Mouse (Mus musculus) lung, postnatal 25 days (tissue): ENCODE results near the gene Trrap.
"Not testable (repeated sequence)": the region's sequence is repeated elsewhere in the genome, so short reads cannot be mapped to it uniquely, and the experiment has no call there.

Source experiments
- DNase-seq: peaks from one replicate; pipeline ENCODE4 v3.0.0; 2022; ENCODE audit warnings: low spot score

Trrap gene

DNA sequence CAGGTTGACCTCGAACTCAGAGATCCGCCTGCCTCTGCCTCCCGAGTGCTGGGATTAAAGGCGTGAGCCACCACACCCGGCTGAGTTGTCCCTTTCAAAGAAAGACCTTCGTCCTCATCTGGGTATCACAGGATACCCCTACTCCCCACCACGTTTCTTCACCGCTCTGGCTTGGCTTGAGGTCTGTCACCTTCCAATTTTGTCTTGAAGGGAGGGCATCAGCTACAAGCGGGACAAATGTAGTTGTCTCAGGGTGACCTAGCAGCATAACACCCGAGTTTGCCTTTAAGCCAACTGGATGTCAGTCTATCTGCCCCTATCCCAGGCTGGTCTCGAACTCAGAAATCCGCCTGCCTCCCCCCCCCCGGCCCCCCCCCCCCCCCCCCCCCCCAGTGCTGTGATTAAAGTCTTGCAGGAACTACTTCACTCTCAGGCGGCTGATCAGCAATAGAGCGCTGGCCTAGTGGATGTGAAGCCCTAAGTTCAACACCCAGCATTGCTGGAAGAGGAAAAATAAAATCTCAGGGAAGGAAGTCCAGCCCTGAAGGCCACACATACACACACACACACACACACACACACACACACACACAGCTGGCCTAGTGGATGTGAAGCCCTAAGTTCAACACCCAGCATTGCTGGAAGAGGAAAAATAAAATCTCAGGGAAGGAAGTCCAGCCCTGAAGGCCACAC lies at the start of gene Trrap:
Trrap (plus strand) TSS at position 627 of the 693 bp plus-strand sequence.
- DNase-seq: not testable (repeated sequence)

DNA sequence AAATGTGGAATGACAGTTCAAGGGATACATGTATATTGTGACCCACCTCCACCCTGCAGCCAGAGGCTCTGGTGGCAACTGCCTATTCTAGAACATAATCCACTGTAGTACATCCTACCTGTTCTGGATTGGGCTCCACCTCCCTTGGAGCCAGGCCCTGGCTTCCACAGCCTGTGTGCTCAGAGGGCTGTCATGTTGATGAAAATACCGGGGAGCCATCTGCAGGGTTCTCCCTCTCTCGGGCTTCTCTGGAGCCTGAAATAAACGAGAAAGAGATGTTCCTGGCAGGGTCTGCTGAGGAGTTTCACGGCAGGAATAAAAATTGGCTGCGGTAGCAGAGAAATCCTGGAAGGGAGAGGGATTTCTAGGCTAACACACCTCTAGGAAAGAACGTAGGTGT lies 47.8 kb upstream of the Trrap start:
- no peak for DNase-seq

DNA sequence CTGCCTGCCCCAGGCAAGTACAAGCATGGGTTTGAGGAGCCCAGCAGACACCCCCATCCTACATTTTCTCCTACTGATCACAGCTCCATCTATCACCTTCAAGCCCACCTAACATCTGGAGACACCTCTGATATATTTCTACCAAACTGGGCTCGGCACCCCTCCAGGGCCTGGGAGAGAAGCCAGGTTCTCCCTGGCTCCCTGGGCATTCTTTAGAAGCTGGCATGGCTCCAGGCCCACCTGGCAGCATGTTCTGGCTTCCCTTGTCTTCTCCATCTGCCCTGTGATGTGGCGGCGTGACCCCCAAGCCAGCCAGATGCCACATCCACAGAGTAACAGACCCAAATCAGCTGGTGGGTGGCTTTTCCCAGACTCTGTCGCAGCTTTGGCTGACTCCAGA lies 47.3 kb upstream of the Trrap start:
- no peak for DNase-seq

DNA sequence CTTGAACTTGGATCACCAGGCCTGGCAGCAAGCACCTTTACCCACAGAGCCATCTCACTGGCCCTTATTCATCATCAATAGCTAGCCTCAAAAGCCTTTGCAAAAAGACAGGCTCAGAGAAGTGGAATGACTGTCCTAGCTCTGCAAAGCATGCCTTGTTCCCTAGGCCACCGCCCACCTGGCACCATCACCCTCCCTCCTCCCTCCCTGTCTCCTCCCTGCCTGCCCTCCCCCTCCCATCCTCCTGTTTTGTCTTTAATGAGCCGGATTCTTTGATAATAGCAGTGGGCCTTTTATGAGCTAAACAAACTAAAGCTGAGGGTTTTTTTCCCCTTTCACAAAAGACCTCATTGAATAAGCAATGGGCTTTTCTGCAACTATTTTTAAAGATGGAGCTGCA lies 42.6 kb upstream of the Trrap start:
- DNase-seq: no peak

DNA sequence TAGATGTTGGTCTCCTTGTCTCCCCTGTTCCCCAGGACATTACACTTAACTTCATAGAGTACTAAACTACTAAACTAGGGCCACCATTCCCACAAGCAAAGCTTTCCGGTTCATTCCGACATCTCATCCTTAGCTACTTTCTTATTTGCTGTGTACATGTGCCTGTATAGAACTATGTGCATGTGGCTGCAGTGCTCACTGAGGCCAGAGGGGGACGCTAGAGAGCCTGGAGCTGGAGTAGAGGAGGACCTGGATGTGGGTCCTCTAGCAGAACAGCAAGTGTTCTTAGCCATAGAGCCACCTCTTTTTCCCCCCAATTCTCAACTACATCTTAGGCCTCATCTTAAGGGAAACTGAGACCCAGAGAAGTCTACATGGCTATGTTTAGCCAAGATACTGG lies 42.0 kb upstream of the Trrap start:
- no peak for DNase-seq

DNA sequence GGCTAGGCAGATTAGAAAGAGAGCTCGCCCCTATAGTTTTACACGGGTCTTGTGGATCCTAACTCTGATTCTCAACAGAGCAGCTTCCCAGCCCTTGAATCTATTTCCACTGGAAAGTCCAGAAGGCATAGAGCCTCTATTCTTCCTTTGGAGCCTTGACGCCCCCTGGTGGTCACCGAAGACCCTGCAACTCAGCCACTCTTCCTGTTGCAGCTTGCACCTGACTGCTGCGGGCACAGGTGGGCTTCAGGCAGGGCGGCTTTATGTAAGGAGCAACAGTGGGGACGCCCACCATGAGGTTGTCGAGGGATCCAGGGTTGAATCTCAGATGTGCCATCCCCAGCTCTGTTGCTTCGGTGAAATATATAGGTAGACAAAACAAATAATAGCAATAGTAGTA lies 40.4 kb upstream of the Trrap start:
- DNase-seq: peak; percentile 49

DNA sequence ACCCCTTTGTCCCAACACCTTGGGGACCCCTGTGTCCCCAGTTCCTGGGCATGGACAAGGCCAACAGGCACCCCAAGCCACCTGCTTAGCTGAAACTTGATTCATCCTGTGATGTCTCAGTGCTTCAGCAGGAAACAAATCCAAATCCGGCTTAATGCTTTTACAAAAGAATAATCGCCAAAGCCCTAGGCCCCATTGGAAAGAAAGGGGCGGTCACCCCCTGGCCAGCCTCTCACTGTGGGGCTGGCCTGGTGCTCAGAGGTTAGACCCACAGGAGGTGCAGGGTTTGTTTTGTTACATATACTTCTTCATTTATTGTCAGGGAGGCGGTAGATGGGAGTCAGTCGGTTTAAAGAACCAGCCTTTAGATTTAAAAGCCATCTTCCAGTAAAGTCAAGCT lies 39.3 kb upstream of the Trrap start:
- DNase-seq: no peak

DNA sequence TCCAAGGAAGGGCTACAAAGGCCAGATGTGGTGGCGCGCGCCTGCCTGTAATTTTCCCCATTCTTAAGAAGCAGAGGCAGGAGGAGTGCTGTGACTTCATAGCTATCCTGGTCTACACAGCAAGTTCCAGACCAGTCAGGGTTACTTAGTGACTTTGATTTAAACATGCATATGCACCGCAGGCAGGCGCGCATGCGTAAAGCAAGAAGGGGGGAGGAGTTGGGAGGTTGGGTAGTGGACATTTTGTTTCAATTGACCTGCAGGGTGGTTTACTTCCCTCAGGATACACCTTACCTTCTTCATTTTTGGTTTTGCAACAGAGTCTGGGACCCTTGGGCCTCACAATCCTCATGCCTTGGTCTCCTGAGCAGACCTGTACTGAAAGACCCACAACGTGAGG lies 38.3 kb upstream of the Trrap start:
- no peak for DNase-seq

DNA sequence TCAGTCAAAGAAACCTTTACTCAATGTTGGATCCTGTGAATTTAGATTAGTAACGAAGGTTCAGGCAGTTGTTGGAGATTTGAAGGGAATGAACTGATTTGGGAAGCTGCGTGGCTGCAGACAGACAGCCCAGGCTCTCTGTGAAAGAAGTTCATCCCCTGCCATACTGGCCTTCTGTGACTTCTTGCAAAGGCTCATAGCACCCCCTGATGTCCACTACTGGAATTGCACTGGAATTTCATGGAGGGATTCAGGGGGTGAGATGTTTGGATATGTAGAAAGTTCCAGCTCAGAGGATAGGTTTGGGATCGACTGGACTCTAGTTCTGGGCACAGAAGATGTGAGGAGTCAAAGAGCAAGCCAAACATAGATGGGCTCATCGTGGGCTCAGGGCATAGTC lies 33.6 kb upstream of the Trrap start:
- DNase-seq: peak; percentile 28

DNA sequence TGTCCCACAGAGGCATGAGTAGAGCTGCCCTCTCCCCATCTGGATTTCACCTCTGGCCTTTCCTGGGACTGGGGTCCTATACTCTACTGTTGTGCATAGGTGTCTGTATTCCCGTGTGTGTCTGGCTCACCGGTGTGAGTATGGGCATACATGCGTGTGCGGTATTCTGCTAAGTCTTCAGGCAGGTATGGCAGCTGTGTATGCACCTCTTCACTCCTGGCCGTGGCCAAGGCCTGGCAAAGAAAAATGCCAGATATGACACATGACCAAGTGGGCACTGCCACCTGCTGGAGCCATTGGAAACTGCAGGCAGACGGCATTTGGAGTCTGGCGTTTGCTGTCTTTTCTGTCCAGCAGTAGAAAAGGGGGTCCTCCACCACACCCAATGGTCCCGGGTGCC lies 32.6 kb upstream of the Trrap start:
- peak; percentile 51 for DNase-seq

DNA sequence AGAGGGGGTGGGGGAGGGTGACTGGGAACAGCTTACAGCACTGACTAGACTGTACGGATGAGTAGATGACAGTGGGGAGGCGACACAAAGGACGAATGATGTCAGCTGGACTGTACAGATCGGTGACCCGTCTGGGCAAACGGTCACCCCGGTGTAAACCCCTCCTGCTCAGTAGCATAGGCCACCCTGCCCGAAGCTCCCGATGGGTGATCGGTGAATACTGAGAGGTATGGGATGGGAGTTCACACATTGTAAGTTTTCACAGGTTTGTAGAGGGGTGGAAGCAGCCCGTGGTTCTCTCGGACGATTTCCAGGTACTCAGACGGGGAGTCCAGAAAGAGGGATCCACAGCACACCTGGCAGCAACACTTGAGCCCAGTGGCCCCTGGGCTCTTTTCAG lies 30.4 kb upstream of the Trrap start:
- no peak for DNase-seq

DNA sequence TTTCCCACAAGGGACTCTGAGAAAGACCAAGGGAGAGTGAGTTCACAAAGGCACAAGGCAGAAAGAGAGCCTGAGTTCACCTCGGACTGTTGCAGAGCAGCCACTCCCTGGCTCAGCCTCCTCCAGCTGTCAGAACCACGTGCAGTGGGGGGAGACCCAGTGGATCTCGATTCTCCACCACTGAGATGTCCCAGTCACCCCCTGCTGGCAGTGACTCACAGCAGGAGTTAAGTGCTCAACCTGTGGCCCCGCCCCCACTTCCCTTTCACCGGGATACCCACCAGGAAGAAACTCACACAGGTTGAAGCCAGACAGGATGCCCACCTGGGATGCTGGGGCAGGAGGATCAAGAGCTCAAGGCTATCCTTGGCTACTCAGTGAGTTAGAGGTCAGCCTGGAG lies 15.1 kb upstream of the Trrap start:
- no peak for DNase-seq

DNA sequence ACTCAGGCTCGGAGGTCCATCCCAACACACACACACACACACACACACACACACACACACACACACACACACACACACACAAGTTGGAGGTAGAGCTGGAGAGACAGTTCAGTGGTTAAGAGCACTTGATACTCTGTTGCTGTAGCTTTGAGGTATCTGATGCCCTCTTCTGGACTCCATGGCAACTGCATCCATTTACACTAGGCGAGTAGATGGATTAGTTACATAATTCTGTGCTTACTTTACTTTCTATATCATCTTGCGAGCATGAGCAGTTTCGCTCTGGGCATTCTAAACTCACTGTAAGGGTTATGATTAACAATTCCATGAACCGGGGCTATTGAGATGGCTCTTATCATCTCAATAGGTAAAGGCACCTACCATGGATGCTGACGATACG lies 14.5 kb upstream of the Trrap start:
- peak; percentile 64 for DNase-seq

DNA sequence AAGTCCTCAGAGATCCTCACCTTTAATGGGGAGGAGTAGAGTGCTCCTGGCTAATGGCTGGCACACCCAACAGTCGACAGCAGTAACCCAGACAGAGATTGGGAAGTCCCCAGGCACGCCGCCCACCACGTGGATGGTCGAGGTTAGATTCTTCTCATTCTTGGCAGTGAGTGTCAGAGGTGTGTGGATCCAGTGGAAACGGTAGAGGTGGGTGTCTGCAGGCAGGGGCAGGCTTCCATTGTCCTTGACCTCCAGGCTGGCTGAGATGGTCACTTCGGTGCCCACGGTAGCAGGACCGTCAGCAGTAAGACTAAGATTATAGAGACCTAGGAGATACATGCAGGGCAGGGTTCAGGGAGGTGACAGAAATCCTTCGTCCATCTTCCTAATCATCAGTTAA lies 12.3 kb upstream of the Trrap start:
- DNase-seq: no peak

DNA sequence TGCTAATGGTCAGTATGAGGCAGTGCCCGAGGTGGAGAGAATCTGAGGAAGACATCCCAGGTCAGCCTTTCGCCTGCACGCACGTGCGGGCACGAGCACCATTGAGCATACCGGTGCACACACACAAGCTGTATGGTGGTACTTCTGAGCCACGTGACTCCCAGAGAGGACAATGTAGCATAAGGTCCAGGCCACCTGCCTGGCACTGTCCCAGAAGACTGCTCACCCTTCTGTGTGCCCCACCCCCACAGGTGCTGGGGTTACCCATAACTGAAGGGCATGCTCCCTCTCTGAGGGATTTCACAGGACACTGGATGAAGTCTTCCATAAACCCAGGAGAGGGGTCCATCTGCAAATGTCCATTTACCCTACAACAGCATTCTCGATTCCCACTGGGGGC lies 10.1 kb upstream of the Trrap start:
- no peak for DNase-seq

DNA sequence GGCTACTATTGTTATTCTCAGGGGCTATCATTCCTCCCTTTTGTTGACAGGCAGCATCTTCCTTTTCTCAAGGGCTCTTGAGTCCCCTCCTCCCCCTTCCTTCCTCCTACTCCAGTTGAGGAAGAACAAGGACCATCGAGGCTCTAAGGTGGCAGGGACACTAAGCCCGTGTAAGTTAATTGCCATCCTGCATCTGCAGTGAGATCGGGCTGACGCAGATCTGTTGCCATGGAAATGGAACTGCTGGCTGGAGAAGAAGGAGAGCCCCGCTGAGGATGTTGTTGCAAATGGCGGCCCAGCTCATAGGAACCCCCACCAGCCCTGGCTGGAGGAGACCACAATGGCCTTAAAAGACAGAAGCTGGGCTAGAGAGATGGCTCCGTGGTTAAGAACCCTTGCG lies 9.1 kb upstream of the Trrap start:
- no peak for DNase-seq

DNA sequence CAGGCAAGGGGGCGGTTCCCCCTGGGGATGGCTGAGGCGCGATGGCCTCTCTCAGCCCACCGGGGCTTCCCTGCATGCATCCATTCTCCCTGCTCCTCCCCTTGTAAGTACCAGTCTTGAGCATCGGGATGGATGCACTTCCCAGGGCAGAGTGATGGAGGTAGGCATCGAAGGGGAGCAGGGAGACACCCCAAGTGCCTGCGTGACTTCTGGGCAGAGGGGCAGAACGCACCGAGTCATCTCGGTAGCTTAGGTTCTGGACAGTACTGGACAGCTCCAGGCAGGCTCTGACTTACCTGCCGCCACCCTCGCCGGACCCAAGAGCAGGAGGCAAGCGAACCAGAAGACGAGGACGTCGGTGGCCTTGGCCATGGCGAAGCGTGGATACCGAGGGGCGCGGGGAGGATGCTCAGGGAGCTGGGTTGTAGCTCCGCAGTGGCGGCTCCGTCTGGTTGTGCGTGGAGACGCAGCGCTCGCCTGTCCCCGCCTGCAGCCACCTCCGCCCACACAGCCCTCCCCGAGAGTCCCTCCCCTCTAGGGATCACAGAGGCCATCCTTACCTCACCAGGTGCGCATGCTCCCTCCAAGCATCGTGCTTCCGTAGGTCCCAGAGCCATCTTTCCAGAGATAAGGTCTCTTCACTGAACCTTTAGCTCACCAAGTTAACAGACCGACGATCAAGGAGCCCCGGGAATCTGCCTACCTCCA lies 6.2 kb upstream of the Trrap start, which contains the start of gene Tmem130:
Tmem130 (minus strand) TSS at position 658 of the 708 bp plus-strand sequence.
- DNase-seq: no peak

DNA sequence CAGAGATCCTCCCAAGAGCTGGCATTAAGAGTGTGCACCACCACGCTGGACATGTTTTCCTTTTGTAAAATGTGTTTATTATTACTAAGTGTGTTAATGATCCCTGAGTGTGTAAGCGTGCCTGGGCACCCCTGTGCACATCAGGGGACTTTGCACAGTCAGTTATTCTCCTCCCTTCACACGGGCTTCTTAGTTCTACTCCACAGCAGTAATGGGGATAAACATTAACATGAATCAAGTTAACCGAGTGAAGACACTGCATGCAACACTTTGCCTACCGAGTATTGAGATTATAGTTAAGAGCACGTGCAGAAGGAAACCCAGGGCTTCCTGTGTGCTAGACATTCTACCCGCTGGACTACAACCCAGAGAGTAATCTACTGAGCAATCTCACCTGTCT lies 1.5 kb upstream of the Trrap start:
- no peak for DNase-seq

DNA sequence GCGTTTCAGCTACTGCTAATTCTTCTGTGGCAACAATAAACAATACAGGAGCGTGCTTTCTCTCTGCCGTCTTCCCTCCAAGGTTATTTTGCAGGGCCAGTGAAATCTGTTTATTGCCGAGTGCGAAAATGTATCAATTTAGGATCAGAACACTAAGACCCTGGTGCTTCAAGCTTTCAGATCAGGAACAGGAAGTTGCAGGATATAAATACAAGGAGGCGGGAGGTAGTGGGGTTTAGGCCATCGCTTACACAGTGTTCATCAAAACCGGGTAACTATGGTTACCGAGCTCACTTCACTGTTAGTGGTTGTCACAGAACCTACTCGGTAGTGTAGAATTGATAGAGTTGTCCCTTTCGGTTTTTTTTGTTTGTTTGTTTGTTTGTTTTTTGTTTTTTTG lies 886 bp upstream of the Trrap start:
- DNase-seq: no peak

DNA sequence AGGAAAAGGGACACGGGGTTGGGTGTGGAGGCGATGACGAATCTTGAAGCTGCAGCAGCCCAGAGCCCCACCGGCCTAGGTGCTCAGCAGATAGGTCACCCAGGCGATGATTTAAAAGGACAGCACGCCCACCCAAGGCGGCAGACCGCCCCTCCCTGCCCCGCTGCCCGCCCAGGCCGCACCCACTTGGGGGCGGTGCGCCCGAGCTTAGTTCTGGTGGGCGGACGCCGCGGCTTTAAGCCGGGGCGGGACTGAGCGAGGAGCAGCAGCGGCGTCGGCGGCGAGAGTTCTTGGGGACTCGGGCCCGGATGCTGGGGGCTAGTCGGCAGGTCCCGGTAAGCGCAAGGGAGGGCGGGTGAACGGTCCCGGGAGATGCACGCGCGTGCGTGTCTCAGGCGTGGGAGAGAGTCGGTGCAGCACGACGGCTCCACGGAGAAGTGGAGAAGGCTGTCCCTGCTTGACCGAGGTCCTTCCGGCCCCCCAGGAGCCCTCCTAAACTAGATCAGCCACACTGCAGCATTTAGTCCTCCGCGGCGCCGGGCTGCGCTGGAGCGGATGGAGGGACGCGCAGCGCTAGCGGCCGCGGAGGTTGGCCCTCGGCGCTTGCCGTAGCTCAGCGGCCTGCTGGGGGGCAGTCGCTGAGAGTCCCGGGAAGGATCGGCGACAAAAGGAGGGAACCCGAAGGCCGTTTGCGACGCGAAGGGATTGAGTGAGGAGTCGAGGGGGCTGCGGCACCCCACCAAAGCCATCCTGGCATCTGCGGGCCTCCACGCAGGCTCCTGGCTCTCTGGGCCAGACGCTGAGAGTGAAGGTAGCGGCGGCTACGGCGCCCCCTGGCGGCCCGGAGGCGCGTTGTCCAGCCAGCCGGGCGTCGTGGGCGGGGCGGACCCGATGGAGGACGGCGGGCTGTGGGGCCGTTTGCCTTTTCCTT lies 644 bp downstream of the Trrap start:
- peak; percentile 86 for DNase-seq

DNA sequence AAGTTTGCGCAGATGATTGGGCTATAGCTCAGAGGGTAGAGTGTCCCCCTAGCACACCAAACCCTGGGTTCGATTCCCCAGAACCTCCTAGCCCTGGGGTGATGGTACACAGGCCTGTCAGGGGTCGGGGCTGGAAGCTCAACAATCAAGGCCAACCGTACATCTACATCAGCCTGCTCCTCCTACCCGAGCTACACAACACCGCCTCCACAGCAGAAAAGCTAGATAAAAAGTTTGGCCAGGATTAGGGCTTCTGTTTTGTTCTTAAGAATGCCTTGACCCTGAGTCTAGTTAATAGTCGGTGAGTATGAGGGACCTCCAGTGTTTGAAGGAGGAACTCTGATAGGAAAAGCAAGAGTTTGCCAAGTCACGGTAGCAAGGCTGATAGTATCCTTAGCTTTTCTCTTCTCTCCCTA lies 1.5 kb downstream of the Trrap start:
- DNase-seq: no peak

DNA sequence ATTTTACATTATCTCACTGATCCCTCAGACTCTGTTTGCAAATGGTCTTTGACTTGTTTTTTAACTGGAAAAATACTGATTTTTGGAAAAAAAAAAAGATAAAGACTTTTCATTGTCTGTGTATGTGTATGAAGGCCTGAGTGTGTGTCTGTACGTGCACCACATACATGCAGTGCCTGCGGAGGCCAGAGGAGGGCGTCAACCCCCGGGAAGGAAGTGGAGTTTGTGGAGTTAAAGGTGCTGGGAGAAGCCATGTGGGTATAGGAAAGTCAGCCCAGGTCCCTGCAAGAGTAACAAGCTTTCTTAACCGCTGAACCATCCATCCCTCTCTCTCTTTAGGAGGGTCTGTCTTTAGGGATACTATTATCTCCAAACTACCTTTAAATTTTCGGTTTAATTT lies 5.7 kb downstream of the Trrap start:
- DNase-seq: no peak

DNA sequence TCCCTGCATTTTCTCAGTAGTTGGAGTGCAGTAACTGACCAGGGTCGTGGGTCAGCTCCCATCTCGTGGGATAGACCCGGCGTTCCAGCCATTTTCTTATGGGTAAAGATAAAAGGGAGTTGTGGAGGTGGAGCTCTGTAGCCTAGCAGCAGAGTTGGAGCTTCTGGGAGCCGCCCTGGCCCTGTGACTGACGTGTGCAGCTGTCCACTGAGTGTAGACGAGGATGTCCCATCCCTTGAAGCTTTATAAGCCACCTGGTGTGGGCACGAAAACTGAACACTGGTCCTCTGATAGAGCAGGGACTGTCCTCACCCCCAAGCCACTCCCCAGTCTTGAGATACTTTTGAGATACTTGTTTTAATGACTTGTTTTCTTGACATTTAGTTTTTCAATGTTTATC lies 13.1 kb downstream of the Trrap start:
- DNase-seq: no peak
